Mouse (Mus musculus) erythroid progenitor cell, adult 5-6 weeks (primary cell): ENCODE results near the gene Klb. TPM values are rescaled to one million over a fixed set of nuclear protein-coding genes. Genes with fewer than 3 reads are reported as not detected.
"Not testable (repeated sequence)": the region's sequence is repeated elsewhere in the genome, so short reads cannot be mapped to it uniquely, and the experiment has no call there.

Experiments used
- ATAC-seq: replicated peaks from 2 replicates; pipeline ENCODE4 v1.8.0; 2016; ENCODE audit warnings: moderate number of reproducible peaks, mild to moderate bottlenecking, moderate TSS enrichment, inconsistent platforms; ENCODE audit not compliant: poor library complexity, low FRiP score, severe bottlenecking
- total RNA-seq, 2 experiments: library from RNA; stranded (forward) in 1 of 2; stranded (reverse) in 1 of 2; fragments of 150-400 nt in 1 of 2; fragments of 186-747, 209-891 nt in 1 of 2; gene quantifications; 2 replicates each; pipeline versions ENCODE4 v1.2.3 to v1.2.4; 2015 to 2017; ENCODE audit warnings: low replicate concordance in 2 of 2

Klb gene
- total RNA-seq (2015; ENCODE audit: low replicate concordance) (not detected in 2 replicates), total RNA-seq (2017; ENCODE audit: low replicate concordance) (not detected in 2 replicates)

- no peak for ATAC-seq
Observed at GRCm38 (mm10) chr5:65348168-65348567, at the start of gene Klb. Gene Klb (plus strand): TSS chr5:65348314.

DNA sequence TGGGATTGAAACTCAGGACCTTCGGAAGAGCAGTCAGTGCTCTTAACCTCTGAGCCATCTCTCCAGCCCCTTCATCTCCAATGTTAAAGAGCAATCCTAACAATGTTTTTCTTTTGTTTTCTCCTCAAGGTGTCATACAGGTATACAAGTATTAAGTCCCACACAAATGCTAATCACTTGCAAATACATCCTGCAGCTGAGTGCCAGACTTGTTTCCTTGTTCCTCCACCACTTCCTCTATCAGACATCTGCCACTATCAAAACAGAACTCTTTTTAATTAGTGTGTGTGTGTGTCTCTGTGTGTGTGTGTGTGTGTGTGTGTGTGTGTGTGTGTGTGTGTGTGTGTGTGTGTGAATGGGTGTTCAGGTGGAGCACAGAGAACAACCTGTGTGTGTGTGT, 48.5 kb upstream of the Klb start:
- not testable (repeated sequence) for ATAC-seq

DNA sequence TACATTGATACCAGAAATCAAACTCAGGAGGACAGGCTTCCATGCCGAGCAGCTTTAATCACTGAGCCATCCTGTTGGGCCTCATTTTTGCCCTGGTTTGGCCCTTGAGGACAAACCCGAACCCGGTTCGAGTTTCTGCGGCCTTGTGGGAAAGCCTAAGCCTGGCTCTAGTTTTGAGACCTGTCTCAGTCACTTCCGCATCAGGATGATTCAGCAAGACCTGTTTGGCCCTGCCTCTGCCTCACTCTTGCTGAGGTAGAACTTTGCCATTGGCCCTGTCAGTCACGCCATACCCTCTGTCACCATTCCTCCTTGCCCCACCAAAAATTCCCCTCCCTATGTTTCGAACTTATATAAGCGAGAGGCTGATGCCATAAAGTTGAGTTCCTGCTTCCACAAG, 48.0 kb upstream of the Klb start:
- no peak for ATAC-seq

GRCm38 (mm10) chr5:65305516-65305915, 42.6 kb upstream of the Klb start:
- ATAC-seq: no peak

DNA sequence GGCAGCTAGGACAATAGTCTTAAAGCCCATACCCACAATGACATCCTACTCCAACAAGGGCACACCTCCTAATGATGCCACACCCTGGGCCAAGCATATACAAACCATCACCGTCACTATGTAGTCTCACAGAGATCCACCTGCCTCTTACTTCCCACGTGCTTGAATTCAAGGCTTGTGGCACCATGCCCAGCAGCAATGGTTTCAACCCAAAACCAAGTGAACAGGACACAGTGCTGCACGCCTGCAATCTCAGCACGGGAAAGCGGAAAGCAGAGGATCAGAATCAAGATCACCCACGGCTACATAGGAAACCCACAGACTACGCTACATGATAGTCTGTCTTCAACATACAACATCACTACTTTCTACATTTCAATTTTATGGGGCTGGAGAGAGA, 39.9 kb upstream of the Klb start:
- ATAC-seq: no peak

DNA sequence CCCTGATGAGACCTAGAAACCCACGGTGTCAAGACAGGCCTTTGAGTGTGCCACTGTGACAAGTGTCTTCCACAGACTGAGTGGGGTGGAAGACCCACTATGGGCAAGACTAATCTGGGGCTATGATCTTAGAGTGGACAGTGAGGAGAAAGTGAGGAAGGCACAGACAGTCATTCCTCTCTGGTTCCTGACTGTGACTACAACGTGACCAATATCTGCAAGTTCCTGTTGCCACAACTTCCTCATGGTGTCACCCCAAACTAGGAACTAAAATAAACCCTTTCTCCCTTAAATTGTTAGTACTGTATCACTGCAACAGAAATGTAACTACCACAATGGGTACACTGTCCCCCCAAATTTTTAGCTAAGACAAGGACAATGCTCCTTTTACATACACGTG, 39.2 kb upstream of the Klb start:
- no peak for ATAC-seq

- ATAC-seq: no peak
Observed at GRCm38 (mm10) chr5:65319176-65319575, 28.9 kb upstream of the Klb start.

DNA sequence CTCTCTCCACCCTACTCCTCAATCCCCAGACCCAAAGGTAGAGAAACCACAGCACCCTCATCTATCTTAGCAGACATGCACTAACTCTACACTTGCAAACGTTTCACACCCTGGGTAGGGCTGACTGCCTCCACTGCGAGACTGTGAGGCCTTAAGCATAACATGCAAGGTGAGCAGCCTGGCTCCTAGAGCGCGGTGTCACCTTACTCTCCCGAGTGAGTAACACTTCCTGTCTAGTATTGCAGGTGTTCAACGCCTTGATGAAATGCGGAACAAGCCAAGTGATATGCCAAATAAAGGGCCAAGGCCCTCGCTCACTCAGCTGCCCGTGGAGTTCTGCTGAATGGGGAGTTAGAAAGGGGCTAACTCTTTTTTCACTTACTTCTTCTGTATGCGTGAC, 25.9 kb upstream of the Klb start:
- no peak for ATAC-seq

DNA sequence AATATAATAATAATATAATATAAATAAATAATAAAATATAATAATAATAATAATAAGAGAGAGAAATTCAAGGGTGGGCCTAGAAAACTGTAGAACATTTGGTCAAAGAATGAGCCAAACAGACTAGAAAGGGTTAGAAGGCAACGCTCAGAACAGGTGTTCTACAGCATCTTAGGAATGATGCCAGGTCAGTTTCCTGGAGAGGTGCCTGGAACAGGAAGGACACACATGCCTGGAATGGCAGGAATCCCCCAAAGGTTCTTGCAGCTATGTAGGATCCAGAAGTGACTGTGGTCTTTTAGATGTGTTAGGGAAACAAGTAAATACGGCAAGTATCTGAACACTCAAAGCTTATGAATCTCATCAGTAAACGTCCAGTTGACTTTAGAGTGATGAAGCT, 23.8 kb upstream of the Klb start:
- no peak for ATAC-seq

DNA sequence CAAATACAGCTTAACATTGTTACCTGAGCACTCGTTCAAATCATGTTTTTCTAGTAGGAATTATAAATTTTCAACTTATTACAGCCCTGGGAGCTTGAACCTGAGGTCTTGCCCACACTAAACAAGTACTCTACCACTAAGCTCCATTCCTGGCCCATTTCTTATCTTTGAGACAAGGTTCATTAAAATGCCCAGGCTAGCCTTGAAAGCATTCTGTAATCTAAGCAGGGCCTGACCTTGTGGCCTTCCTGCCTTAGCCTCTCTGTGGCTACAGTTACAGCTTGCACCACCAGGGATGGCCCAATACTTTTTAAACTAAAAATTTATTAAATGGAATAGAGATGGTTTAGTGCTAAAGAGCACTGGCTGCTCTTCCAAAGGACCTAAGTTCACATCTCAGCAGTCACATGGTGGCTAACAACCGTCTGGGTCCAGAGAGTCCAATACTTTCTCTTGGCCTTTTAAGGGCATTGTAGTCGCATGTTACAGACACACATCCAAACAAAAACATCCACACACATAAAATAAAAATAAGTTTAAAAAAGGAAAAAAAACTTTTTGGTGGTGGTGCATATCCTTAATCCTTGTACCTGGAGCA, 23.3 kb upstream of the Klb start:
- ATAC-seq: no peak

DNA sequence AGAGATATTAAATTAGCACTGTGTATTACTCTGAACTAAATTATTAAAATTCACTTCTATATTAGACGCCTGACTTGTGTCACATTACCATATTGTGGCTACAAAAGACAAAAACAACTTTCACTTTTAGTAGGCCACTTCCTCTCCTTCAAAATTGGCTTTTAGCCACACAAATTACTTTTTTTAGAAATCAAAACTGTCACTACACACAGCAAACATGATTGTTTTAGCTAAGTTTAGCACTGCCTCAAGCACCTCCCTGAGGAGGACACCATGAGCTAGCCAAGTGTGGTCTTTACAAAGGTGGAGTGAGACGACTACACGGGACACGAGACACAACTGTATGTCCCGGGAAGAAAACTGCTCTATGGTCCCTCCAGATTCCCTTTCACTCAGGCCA, 21.9 kb upstream of the Klb start:
- ATAC-seq: no peak

DNA sequence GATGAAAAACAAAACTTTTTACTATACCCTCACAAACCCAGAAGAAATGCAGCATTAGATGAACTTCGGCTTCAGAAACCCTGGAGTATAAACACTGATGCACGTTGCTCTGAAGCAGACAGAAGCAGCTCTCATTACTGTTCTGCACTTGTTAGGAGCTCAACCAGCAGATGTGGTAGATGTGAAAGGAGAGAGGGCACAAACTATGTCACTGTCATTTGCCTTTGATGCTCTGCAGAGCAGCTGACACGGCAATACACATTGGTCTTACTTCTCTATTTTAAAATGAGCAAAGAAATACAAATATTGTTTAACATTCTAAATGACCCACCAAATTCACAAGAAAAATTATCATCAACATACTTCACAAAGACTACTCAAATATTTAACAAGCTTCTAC, 18.1 kb upstream of the Klb start:
- no peak for ATAC-seq

DNA sequence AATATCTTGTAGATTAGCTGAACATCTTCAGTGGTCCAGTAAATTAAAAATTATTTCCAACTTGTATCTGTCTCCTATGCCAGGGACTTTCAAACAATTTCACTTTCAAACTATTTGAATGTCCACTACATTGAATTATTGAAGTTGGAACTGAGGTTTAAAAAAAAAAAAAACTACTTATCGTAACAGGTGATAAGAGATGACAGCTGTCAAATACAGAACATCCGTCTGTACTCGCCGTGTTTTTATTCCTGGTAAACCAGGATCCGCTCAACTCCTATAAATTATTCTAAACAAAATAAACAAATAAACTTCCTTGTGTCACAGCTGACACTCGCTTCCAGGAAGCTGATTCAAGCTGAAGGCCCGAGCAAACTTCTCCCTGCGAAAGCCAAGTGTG, 13.3 kb upstream of the Klb start:
- ATAC-seq: no peak

DNA sequence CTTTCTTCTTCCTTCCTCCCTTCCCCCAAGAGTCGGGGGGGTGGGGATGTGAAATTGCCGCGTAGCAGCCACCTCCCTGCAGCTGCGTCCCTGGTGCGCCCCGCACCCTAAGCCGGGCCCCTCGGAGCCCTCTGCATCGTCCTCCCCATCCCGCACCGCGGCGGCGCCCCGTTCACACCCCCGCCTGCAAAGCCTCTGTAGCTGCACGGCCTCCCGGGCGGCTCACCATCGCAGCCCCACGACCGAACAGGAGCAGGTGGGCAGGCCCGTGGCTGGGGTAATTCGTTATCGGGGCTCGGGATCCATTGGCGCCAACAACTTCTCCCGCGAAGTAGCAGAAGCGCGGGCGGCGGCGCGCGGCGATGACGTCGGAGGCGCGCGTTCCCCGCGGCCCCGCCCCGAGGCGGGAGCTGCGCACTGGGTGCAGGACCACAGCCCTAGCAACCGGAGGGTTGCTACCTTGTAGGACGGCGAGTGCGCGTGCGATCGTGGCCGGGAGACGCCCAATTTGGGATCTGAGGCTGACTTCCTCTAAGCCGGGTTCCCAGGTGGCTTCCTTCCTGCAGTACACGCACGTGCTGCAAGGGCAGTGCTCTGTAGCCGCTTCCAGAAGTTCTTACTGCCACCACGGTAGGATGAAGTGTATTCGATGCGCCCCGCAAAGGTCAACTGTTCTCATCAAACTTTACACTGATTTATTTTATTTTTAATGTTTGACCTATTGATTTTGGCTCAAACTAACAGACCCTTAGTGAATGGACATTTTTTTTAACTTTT, 12.6 kb upstream of the Klb start, which contains the start of gene Rfc1:
TSS of gene Rfc1 (minus strand) at position 373 of the 777 bp plus-strand sequence.
- peak; percentile 95 for ATAC-seq

- no peak for ATAC-seq
Observed at GRCm38 (mm10) chr5:65336075-65336355, 12.1 kb upstream of the Klb start.

DNA sequence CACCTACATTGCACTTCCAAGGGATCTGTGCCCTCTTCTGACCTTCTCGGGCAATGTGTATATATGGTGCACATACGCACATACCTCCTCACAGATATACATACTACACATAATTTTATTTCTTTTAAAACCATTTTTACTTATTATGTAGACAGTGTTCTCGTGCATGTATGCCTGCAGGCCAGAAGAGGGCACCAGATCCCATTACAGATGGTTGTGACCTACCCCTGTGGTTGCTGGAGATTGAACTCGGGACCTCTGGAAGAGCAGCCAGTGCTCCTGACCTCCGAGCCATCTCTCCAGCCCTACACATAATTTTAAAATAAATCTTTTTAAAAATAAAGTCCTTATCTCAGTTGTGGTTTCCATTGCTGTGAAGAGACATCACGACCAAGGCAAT, 9.7 kb upstream of the Klb start:
- no peak for ATAC-seq

GRCm38 (mm10) chr5:65340167-65340566, 7.9 kb upstream of the Klb start:
- ATAC-seq: no peak

DNA sequence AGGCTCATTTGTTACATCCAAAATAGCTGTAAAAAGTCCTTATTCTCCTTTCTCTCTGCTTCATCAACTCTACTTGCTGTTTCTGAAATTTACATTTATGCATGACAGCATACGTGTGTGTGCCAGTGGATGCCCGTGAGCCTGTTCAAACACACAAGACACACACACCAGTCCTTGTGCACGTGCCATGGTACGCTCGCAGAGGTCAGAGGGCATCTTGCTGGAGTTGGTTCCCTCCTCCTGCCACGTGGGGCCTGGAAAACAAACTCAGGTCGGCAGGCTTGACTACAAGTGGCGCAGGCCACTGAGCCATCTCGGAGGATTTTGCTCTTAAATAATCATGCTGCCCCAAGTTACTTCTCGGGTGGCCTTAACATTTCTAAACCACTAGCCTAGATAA, 2.4 kb downstream of the Klb start:
- ATAC-seq: no peak

DNA sequence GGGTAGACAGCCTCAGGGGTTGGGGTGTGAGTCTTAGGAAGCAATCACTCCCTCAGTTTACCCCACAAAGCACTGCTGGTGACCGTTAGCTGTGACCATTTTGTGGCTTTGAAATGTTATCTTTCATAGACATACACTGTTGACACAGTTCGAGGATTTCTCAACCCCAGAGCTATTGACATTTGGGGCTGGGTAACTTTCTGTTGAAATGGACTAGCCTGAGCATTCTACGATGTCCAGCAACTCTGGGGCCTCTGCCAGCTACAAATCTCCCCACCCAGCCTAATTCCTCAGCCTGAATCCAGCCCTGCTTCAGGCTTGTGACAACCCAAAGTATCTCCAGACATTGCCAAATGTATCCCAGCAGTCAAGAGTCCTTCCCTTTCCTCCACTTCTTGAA, 6.0 kb downstream of the Klb start:
- no peak for ATAC-seq

- ATAC-seq: no peak
Observed at GRCm38 (mm10) chr5:65354985-65355384, 6.9 kb downstream of the Klb start.

DNA sequence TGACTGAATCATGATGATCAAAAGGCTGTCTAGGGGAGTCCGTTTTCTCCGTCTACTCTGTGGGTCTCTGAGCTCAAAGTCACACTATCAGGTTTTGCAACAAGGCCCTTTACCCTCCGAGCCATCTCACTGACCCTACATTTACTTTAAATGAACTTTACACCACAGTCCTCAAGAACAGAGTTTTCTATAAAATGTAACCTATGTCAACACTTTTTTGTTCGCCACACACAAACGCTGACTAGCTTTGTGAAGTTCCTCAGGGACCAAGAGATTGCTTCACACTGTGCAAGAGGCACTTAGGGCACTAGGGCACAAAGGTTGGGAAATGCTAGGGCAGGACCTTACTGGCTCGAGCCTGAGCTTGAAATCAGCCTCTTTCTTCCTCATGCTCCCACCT, 8.7 kb downstream of the Klb start:
- no peak for ATAC-seq

DNA sequence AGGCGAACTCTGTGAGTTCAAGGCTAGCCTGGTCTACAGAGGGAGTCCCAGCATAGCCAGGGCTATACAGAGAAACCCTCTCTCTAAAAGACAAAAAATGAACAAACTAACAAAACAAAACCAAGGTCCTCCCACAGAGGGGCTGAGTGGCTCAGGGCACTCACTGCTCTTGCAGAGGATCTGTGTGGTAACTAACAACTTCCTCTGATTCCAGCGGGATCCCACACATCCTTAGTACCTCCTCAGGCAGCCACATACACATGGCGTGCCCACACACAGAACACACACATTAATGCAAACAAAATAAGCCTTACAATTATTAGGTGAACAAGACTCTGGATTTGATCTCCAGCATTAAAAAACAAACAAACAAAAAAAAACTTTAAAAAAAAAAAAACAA, 9.7 kb downstream of the Klb start:
- no peak for ATAC-seq
